Mouse (Mus musculus): ENCODE measurements around the gene Dchs2. TPM values are rescaled to one million over a fixed set of nuclear protein-coding genes. Genes with fewer than 3 reads are reported as not detected.
A peak's percentile ranks its signal among the peaks of the same experiment; 100 is the strongest.

The Dchs2 gene
- polyA plus RNA-seq, 1 experiment from 2014 or later = 0.07 TPM

DNA sequence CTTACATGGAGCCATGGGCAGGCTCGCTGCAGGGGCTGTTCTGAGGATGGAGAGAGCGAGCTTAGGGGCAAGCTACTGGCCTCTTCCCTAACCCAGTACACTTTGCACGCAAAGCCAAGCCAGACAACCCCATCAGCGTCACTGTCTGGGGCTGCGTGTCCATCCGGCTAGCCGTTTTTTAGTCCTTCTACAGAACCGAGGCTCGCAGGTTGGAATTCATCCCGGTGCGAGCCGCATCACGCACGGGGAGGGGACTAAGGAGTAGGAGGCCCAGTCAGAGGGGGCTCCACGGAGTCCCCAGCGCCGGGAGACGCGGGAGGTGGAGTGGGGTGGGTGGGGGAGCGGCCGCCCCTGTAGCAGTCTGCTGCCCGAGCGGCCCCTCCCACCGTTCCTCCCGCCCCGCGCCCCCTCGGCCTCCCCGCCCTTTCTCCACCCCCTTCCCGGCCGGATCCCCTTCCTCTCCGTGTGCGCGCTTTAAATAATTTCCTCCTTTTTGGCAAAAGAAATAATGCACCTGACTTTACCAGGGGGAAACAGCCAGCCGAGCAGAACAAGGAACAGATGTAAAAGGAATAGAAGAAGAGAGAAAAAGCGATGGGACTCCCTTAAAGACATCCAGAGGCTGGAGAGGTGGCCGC is 541 bp upstream of the Dchs2 start:
- no peaks in the 10 kb centered on the region for H3K9me3 ChIP-seq (ENCODE audit: control insufficient read depth)
- peak overlapping the region; percentile 48 for H3K4me3 ChIP-seq (ENCODE audit: low read depth, low read length)
- H3K4me1 ChIP-seq (replicated peaks; ENCODE audit: control insufficient read depth, insufficient read depth, low read length) = 0 out of 2 replicates have a peak, but pooled peaks cover 3% of the 10 kb centered on the region
- peak overlapping the region; percentile 11; the same call in 1 of the 2 replicates for H3K9ac ChIP-seq (ENCODE audit: low read depth, low read length)
- TF ChIP-seq CTCF (IDR thresholded peaks at IDR 0.05; ENCODE audit: low read depth) = no peak
- H3K27me3 ChIP-seq (replicated peaks; ENCODE audit: control insufficient read depth, insufficient read depth, low read length) = peaks cover 42% of the 10 kb centered on the region
- no peaks in the 10 kb centered on the region for H3K36me3 ChIP-seq (ENCODE audit: control insufficient read depth, insufficient read depth)
- no peak for ATAC-seq
- peak overlapping the region; percentile 85 for H3K4me2 ChIP-seq (replicated peaks; ENCODE audit: low read depth)
- H3K27ac ChIP-seq (ENCODE audit: low read depth, low read length) = no peak overlapping the region
- WGBS = 1% methylated on average over 36 of the region's 37 CpGs

GRCm38 (mm10) chr3:83128449-83128922 is 738 bp downstream of the Dchs2 start:
- whole genome bisulfite sequencing = 1% methylated on average over 43 of the region's 43 CpGs
- no peaks in the 10 kb centered on the region for H3K9me3 ChIP-seq (ENCODE audit: control insufficient read depth)
- H3K9ac ChIP-seq (ENCODE audit: low read depth, low read length) = no peak overlapping the region
- no peak for ATAC-seq
- TF ChIP-seq CTCF (IDR thresholded peaks at IDR 0.05; ENCODE audit: low read depth) = peak; percentile 21; the same call in 1 of the 2 replicates
- H3K4me2 ChIP-seq (replicated peaks; ENCODE audit: low read depth) = peak overlapping the region; percentile 85
- H3K27me3 ChIP-seq (replicated peaks; ENCODE audit: control insufficient read depth, insufficient read depth, low read length) = peaks cover 47% of the 10 kb centered on the region
- H3K4me3 ChIP-seq (ENCODE audit: low read depth, low read length) = peak overlapping the region; percentile 48
- no peak overlapping the region for H3K27ac ChIP-seq (ENCODE audit: low read depth, low read length)
- 0 out of 2 replicates have a peak, but pooled peaks cover 3% of the 10 kb centered on the region for H3K4me1 ChIP-seq (replicated peaks; ENCODE audit: control insufficient read depth, insufficient read depth, low read length)
- H3K36me3 ChIP-seq (ENCODE audit: control insufficient read depth, insufficient read depth) = no peaks in the 10 kb centered on the region

- Histone ChIP-seq H3K36me3 (ENCODE audit: control insufficient read depth, insufficient read depth) (no peaks in the 10 kb centered on the region), H3K9me3 (ENCODE audit: control insufficient read depth) (no peaks in the 10 kb centered on the region), H3K4me2 (replicated peaks; ENCODE audit: low read depth) (peak overlapping the region; percentile 85), H3K27me3 (replicated peaks; ENCODE audit: control insufficient read depth, insufficient read depth, low read length) (peaks cover 47% of the 10 kb centered on the region), H3K27ac (ENCODE audit: low read depth, low read length) (no peak overlapping the region), H3K4me1 (replicated peaks; ENCODE audit: control insufficient read depth, insufficient read depth, low read length) (0 out of 2 replicates have a peak, but pooled peaks cover 3% of the 10 kb centered on the region), H3K4me3 (ENCODE audit: low read depth, low read length) (peak overlapping the region; percentile 48), H3K9ac (ENCODE audit: low read depth, low read length) (no peak overlapping the region)
- ATAC-seq = no peak
- WGBS = 4% methylated on average over 22 of the region's 22 CpGs
- no peak for TF ChIP-seq CTCF (IDR thresholded peaks at IDR 0.05; ENCODE audit: low read depth)
Measured at GRCm38 (mm10) chr3:83129151-83129550, 1.4 kb downstream of the Dchs2 start.

DNA sequence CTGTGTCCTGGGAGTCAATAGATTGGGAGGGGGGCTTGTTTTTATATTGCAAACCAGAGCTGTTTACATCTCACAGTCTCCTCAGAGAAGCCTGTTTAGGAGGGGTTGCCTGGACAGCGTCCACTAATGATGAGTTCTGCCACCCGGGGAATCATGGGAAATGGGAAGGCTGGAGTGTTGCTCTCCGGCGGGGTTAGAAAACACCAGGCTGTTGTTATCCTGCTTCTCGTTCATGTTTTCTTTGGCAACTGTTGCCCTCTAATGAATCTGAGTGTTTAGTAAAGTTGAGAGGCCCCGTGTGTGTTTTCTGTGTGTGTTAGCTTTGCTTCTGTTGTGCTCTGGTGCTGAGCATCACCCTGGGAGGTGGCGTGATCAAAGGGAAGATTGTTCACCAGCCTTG is 8.7 kb downstream of the Dchs2 start:
- no peaks in the 10 kb centered on the region for H3K36me3 ChIP-seq (ENCODE audit: control insufficient read depth, insufficient read depth)
- H3K9ac ChIP-seq (ENCODE audit: low read depth, low read length) = no peak overlapping the region
- no peak for TF ChIP-seq CTCF (IDR thresholded peaks at IDR 0.05; ENCODE audit: low read depth)
- 56% methylated on average over 7 of the region's 7 CpGs for WGBS
- no peak overlapping the region for H3K4me2 ChIP-seq (replicated peaks; ENCODE audit: low read depth)
- H3K4me1 ChIP-seq (replicated peaks; ENCODE audit: control insufficient read depth, insufficient read depth, low read length) = no peaks in the 10 kb centered on the region
- no peak overlapping the region for H3K4me3 ChIP-seq (ENCODE audit: low read depth, low read length)
- ATAC-seq = no peak
- H3K9me3 ChIP-seq (ENCODE audit: control insufficient read depth) = no peaks in the 10 kb centered on the region
- H3K27ac ChIP-seq (ENCODE audit: low read depth, low read length) = no peak overlapping the region
- 0 out of 2 replicates have a peak, but pooled peaks cover 5% of the 10 kb centered on the region for H3K27me3 ChIP-seq (replicated peaks; ENCODE audit: control insufficient read depth, insufficient read depth, low read length)

DNA sequence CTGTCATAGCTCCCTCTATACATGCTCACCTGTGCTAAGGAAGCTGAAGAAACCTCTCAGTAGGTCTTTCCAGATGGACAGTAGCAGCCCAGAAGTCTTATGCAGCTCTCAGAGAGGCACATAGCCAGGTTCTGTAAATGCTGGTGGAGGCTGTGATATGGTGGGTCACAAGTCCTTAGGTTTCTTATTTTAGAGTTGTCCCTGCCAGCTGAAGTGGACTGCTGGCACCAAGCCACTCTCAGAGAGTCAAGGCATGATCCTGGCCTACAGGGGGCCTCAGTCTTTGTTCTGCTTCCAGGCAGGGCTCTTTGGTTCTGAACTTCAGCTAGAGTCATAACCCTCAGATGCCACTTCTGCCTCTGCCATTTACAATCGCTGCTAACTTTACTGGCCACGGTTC is 11.1 kb downstream of the Dchs2 start:
- Histone ChIP-seq H3K4me3 (ENCODE audit: low read depth, low read length) (no peak overlapping the region), H3K4me2 (replicated peaks; ENCODE audit: low read depth) (no peak overlapping the region), H3K9me3 (ENCODE audit: control insufficient read depth) (no peaks in the 10 kb centered on the region), H3K4me1 (replicated peaks; ENCODE audit: control insufficient read depth, insufficient read depth, low read length) (no peaks in the 10 kb centered on the region), H3K9ac (ENCODE audit: low read depth, low read length) (no peak overlapping the region), H3K27me3 (replicated peaks; ENCODE audit: control insufficient read depth, insufficient read depth, low read length) (no peaks in the 10 kb centered on the region), H3K36me3 (ENCODE audit: control insufficient read depth, insufficient read depth) (no peaks in the 10 kb centered on the region), H3K27ac (ENCODE audit: low read depth, low read length) (no peak overlapping the region)
- no peak for ATAC-seq
- no peak for TF ChIP-seq CTCF (IDR thresholded peaks at IDR 0.05; ENCODE audit: low read depth)
- WGBS = 86% methylated on average over 2 of the region's 2 CpGs

GRCm38 (mm10) chr3:83145610-83146009 is 17.9 kb downstream of the Dchs2 start:
- no peak for ATAC-seq
- no peaks in the 10 kb centered on the region for H3K4me1 ChIP-seq (replicated peaks; ENCODE audit: control insufficient read depth, insufficient read depth, low read length)

More at GRCm38 (mm10) chr3:83145610-83146009, 17.9 kb downstream of the Dchs2 start:
- Histone ChIP-seq H3K9ac (ENCODE audit: low read depth, low read length) (no peak overlapping the region), H3K4me2 (replicated peaks; ENCODE audit: low read depth) (no peak overlapping the region), H3K27ac (ENCODE audit: low read depth, low read length) (no peak overlapping the region), H3K36me3 (ENCODE audit: control insufficient read depth, insufficient read depth) (no peaks in the 10 kb centered on the region), H3K9me3 (ENCODE audit: control insufficient read depth) (no peaks in the 10 kb centered on the region), H3K4me3 (ENCODE audit: low read depth, low read length) (no peak overlapping the region), H3K27me3 (replicated peaks; ENCODE audit: control insufficient read depth, insufficient read depth, low read length) (no peaks in the 10 kb centered on the region)
- no peak for TF ChIP-seq CTCF (IDR thresholded peaks at IDR 0.05; ENCODE audit: low read depth)
- 19% methylated on average over 3 of the region's 3 CpGs for WGBS

Measured in intestine, postnatal 0 days (tissue).